Mouse (Mus musculus) spleen, postnatal 36 days (tissue): ENCODE results near the gene Fndc7.
"Not testable (repeated sequence)": the region's sequence is repeated elsewhere in the genome, so short reads cannot be mapped to it uniquely, and the experiment has no call there.

Experiments
- DNase-seq, 2 experiments: peaks; one replicate each; pipeline ENCODE4 v3.0.0; 2022; ENCODE audit warnings: low spot score in 2 of 2, mixed read lengths in 1 of 2

The Fndc7 gene

DNA sequence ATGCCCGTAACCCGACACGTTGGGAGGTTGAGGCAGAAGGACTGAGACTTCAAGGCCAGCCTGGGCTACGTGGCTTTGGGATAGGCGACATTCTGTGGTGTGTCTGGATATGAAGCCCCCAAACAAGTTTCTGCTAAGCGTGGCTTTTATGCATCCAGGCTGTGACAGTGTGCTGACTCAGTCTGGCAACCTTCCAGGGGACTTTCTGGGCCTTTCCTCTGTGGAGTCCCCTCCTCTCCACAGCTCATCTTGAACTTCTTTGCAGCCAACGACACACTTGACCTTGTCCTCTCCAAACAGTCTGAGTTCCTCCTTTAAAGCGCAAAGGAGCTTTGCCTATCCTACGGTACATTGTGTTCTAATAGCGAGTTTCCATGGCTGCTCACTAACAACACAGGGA is 33.9 kb downstream of the Fndc7 start:
- peak; percentile 38 to 46 for DNase-seq

- DNase-seq, result no peak
These were observed 34.4 kb downstream of the Fndc7 start for GRCm38 (mm10) chr3:108855371-108855770.

GRCm38 (mm10) chr3:108853266-108853665 is 36.5 kb downstream of the Fndc7 start:
- no peak for DNase-seq

GRCm38 (mm10) chr3:108851996-108852697 is 37.7 kb downstream of the Fndc7 start:
- no peak for DNase-seq

DNA sequence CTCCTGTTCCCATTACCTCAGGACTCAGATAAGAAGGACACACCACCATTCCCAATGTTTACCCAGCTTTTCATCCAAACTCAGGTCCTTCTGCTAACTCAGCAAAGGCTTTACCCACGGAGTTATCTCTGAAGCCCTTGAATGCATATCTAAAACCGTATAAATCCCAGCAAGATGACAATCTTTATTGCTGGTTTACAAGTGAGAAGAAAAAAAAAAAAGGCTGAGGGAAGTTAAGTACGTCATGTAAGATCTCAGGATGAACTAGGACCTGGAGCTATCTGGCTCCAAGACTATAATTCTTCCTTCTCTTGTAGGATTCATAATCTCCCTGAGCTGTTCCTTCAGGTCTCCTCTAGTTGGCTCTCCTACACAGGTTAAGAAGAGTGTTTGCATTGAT is 38.3 kb downstream of the Fndc7 start:
- DNase-seq, result no peak

- DNase-seq, result no peak
These were observed 38.7 kb downstream of the Fndc7 start for GRCm38 (mm10) chr3:108851075-108851474.

DNA sequence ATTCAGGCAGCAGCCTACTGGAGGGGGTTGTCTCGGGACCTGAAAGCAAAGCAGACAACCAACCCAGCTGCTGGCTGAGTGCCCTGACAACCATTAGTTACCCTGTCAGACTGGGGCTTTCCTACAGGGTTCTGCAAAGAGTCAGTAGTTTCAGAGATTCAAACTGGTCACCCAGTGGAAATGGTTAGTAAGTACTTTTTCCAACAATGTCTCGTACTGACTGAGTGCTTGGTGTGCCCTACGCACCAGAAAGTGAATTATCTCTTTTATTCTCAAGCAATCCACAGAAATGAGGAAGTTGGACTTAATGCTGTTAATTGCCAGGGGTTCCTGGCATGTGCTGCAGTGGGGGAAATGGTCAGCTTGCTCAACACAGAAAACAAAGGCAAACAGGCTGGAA is 39.3 kb downstream of the Fndc7 start:
- DNase-seq, result peak in 1 of 2 experiments; percentile 23

GRCm38 (mm10) chr3:108846616-108847015 is 43.2 kb downstream of the Fndc7 start:
- no peak for DNase-seq

DNA sequence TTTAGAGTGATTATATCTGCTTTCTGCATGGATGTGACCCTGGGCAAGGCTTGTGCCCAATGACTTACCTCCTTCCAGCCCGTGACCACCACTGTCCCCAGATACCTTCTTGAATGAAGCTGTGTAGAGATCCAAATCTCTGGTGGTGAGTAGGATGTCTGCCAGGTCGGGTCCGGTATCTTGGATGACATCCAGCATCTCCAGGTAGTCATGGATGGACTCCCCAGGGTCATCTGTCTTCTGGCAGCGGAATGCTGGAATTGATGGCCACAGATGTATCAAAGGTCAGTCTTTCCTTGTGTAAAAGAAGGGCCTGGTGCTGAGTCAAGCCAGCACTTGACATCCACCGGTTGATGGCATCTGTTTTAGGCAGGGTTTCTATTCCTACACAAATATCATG is 45.3 kb downstream of the Fndc7 start:
- no peak for DNase-seq

GRCm38 (mm10) chr3:108844026-108844425 is 45.8 kb downstream of the Fndc7 start:
- DNase-seq, result no peak

- DNase-seq, result no peak
These were observed 49.1 kb downstream of the Fndc7 start for GRCm38 (mm10) chr3:108840716-108841054.

- DNase-seq, result peak; percentile 97 to 98
These were observed 49.6 kb downstream of the Fndc7 start, which contains the start of gene Stxbp3 for GRCm38 (mm10) chr3:108840000-108840715. Gene Stxbp3 (minus strand): TSS chr3:108840526.

GRCm38 (mm10) chr3:108839647-108839999 is 50.2 kb downstream of the Fndc7 start:
- DNase-seq, result no peak

GRCm38 (mm10) chr3:108838980-108839379 is 50.8 kb downstream of the Fndc7 start:
- DNase-seq, result no peak

GRCm38 (mm10) chr3:108836931-108837330 is 52.9 kb downstream of the Fndc7 start:
- DNase-seq, result no peak

DNA sequence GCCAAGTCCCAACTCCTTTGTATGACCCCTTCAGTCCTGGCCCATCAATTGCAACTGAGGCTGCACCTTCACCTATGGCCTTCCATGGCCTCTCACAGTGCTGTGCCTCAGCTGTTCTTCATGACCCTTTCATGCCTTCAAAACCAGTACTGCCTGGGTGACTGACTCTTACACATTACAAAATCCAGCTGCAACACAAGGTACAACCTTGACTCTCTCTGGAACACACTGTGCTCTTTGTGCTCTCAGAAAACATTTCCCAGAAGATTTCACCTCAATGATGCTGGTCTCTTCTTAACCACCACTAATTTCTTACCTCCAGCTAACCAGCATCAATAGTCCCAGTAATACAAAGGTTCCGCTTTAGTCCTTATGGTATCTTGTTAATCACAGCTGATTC is 56.1 kb downstream of the Fndc7 start:
- DNase-seq, result not testable (repeated sequence)

DNA sequence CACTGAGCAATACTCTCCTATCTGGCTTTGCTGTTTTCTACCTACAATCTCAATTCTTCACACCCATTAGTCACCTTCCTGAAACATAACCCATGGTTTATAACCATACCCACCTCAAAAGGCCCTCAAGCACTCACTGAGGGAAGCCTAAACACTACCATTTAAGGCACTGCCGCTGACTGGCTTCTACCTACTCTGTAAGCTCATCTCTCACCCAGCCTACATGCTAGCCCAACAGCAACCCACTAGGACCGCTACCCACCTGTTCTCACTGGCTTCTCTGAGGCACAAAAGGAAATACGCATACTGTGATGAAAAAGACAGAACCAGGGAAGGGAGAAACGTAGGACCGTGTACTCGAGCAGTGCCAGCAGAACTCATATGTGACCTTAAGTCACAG is 58.1 kb downstream of the Fndc7 start:
- DNase-seq, result no peak

DNA sequence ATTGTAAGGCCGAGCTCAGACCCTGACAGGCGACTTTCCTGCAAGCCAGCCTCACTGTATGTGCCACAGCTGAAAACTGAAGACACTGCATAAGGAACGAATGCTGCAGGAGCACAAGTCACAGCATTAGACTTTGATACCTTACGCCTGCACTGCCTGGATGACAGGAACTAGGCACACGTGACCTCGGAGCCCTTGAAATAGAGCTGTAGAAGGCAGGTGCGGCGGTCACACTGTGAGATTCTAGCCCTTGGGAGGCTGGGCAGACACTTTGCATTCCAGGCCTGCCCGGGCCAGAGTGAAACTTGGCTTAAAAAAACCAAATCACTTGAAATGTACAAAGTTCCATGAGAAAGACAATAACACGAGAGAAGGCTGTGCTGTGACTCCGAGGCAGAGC is 59.3 kb downstream of the Fndc7 start:
- DNase-seq, result peak; percentile 27 to 36

DNA sequence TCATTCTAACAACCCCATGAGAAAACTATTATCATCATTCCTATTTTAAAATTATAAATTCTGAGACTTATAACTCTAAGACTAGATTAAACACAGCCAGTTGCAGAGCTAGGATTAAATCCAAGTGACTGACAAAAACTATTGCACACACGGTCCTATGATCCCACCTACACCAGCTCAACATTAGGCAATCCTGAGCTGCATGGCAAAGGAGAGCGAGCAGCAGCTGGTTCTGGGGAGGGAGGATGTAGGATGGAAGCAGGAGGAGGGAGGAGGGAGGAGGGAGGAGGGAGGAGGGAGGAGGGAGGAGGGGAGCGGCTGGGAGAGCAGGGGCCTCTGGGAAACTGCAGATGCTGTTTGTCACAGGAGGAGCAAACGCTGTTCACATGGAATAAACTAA is 74.2 kb downstream of the Fndc7 start:
- DNase-seq, result no peak

- DNase-seq, result no peak
These were observed 79.0 kb downstream of the Fndc7 start for GRCm38 (mm10) chr3:108810747-108811263.

DNA sequence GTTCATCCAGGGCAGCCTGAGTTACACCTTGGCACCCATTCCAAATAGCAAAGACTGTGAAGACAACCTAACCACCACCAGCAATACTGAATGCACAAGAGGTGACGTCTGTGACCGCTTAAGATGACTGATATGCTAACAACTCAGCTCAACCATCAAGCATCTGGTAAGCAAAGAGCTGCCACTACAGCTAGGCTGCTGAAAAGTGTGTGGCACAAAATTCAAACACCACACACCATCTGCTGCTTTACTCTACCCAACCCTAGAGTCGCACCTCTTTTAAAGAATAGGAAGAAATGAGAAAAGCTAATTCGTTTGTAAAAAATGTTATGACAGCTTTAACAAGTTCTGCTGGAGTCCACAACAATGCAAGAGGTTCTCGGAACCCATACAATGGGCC is 84.2 kb downstream of the Fndc7 start:
- DNase-seq, result no peak
